Mouse (Mus musculus): ENCODE data around the gene Gm17304.

The Gm17304 gene

DNA sequence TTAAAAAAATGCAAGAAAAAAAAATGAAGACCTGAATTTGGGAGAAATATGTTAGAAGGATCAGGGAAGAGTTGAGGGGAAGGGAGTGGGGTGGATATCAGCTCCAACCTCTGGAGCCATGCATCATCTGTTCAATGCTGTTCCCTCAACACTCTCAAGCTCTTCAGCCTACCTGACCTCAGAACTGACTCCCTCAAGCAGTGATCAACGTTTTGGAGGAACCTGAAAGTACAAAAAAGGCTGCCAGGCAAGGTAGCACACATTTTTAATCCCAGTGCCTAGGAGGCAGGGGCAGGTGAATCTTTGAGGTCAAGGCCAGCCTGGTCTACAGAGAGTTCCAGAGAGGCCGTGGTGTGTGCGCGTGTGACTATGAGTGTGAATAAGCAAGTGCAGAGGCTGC lies at the start of gene Gm17304:
Gene Gm17304 (plus strand): TSS at position 301 of the 400 bp plus-strand sequence.
- DNase-seq: no peak

DNA sequence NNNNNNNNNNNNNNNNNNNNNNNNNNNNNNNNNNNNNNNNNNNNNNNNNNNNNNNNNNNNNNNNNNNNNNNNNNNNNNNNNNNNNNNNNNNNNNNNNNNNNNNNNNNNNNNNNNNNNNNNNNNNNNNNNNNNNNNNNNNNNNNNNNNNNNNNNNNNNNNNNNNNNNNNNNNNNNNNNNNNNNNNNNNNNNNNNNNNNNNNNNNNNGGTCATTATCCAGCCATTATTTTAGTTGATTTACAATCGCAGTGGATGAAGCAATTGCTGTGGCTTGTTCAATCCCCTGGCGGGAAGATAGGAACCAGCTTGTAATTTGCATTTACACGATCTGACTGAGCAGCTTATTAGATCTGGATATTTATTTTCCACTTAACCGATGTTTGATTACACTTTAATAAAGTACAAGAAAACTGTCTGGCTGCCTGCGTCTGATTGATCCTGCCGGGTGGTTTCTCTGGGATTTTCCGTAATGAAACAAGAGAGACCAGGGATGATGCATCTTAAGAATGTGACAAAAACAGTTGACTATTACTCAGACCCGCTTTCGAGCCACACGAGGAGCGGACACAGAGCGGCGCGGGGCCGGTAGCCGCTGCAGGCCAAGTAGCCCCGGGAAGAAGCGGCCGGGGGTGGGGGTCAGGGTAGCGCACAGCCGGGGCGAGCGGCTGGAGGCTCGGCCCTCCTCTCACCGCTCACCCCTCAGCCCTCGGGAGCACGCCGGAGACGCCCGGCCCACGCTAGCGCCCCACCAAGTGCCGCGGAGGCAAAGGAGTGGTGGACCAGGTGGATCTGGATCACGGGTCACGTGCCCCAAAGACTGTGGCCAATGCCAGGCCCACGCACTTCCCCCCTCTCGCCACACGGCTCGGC lies 48.0 kb upstream of the Gm17304 start:
- peak; percentile 15 for DNase-seq

DNA sequence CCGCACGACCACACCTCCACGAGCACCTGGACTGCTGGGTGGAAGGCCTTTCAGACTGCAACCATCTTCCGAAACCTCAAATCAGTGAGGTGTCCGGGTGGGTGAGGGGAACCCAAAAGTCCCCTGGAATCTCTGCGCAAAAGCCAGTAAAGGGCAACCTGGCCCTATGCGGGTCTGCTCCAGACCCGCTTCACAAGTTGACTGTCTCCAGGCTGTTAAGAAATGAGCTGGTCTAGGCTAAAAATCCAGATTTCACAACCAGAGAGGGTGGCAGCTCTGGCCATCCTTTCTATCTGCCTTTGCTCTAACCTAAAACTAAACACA lies 47.4 kb upstream of the Gm17304 start:
- DNase-seq: no peak

DNA sequence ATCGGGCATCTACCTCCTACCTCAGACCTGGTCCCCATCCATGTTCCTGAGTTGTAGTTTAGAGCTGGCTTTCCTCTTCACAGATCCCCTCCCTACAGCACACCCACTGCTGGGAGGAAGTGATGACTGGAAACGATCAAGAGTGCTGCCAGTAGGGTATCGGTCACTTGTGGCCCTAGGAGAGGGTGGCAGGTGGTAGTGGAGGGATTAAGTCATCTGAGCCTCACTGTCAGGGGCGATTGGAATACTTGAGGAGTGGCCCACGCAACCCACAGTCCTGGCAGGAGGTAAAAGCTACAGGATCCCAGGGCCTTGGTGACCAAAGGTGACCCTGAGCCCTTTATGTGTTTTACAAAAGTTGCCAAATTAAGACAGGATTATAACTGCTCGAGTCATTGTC lies 42.9 kb upstream of the Gm17304 start:
- no peak for DNase-seq

DNA sequence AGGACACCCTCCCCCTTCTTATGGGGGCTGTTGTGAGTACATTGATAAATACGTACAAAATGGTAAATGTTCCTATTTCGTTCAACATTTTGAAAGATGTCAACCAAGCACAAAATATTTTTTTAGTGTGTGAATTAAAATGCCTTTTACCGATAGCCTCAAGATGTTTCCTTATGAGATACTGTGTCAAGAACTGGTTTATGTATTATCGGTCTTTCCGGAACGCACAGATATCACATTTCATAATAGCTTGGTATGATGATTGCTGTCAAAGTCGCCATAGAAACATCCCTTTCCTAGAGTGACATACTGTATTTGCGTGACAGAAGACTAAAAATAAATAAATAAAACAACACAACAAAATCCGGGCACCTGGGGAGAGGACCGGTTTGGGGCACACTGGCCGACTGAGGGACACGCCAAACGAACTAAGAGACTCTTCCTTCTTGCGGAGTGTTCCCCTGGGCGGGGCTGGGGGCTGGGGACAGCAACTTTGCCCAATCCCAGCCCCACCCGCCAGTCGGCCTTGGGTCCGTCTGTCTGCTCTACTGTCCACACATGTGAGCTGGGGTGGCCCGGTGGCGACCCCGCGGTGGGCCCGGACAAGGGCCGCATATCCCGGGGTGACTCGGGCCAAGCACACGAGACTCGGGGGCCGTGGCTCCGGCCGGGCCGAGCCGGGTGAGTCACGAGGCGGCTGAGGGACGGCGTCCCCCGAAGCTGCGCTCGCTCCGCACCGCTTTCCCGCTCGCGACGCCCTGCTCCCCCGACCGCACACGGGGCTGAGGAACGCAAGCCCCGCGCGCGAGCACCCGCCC lies 34.9 kb upstream of the Gm17304 start:
- no peak for DNase-seq

DNA sequence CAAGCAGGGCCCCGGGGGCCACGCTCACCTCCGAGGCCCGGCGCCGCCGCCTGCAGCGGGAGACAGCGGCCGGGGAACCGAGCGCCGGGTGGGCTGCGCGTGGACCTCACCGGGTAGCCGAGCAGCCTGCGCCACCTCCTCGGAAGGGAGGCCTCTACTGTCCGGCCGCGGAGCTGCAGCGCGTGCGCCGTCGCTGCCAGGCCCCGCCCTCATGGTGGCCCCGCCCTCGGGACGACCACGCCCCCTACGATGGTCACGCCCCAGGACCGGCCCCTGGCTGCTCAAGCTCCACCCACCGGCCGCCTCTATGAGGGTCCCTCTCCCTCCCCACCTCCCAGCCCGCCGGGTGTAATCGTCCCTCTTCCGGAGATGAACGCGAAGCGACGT lies 34.3 kb upstream of the Gm17304 start:
- DNase-seq: peak; percentile 71

DNA sequence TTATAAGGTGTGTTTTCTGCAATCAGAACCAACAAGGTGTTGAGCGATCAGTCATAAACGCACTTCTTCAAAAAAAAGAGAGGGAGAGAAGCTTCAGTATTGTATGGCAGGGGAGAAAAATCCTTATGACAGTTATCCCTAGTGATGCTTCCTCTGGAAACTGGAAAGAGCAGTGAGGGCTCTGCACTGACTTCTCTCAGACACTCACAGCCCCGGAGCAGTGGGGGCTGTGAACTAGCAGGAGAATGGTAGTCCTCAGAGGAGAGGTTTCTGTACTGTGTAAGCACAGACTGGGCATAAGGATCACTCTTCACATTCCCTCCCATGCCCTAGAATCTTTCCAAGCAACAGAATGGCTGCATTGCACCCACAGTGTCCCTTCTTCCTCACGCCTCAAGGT lies 33.8 kb upstream of the Gm17304 start:
- no peak for DNase-seq

DNA sequence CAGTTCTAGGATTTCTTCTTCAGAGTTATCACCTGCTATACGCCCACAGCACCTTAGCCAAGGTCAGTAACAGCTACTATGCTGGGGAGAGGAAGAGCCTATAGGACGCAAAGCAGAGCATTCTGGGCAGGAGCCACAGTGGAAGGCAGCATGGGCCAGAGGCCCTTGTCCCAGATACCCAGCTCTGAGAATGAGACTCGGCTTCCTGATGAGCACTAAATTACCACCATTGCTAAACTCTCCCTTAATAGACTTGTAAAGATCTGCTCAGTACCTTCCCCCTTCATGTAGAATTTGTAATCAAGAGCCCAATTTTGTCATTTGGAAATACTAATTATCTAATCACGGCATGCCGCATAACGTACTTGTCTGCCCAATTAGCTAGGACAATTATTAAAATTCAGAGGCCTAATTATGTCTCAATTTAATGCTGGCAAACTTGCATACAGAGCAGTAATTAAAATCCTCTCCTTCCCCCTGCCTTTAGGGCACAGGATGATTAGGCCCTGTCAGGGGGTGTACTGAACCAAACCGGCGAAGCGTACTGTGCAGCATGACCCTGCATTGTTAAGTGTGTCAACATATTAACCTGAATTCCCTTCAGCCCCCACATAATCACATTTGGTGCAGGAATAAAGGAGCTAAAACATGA lies 31.5 kb upstream of the Gm17304 start:
- no peak for DNase-seq

DNA sequence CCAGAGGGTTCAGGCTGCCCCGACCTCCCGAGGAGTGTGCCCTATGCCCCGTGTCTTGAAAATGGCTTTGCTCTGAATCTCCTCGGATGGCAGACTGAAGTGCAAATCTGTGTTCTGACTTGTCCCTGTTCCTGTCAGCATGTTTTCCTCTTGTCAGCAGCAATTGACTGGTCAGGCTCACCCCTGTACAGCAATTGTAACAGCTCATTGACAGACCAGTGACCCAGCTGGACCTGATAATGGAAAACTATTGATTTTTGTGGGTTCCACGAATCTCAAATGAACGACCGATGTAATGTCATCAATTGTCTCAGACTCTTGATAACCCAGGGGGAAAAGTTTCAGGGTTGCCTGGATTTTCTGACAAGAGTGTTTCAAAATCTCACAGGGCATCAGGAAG lies 28.0 kb upstream of the Gm17304 start:
- DNase-seq: no peak

DNA sequence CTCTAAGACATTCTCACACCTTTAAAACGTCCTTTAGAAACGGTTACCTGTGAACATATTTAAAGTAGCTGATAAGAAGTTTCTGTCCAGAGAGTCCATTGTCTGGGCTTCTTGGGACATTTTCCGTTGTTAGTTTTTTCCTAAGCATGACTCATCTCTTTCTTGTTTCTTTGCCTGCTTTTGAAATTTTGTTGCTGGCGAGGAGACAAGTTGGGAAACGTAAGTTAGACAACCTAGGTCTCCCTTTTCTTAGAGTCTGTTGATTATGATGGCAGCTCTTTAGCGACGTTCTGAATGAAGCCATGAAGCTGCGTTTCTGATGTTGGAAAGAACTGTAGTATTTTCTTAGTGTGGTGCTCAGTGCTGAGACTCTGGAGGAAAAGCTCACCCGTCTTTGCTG lies 19.9 kb upstream of the Gm17304 start:
- DNase-seq: no peak

DNA sequence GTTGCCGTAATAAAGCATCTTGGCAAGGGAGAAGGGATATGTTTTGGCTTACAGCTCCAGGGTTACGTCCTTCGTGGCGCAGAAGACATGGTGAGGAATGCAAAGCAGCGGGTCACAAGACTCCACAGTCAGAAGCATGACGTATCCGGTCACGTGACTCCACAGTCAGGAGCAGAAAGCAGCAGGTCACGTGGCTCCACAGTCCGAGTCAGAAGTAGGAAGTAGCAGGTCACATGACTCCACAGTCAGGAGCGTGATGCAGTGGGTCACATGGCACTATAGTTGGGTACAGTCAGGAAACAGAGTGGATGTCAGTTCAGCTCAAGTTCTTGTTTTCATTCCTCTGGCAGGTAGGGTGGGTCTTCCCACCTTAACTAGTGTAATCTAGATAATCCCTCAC lies 19.2 kb upstream of the Gm17304 start:
- DNase-seq: no peak

DNA sequence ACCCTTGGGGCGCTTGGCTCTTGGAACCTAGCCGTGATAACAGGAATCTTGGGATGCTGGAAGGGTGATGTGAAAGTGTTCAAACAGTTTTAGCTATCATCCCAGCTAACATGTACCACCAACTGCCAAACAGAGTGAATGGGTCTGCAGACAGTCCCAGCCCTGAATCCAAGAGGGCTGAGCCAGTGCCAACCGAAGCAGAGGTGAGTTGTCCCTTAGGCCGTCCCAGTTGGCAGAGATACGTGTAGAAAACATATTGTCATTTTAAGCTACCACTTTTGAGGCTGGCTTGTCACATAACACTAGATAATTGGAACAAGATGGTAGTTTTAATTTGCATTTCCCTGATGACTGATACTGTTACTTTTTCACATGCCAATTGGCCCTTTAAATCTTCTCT lies 18.2 kb upstream of the Gm17304 start:
- DNase-seq: no peak

DNA sequence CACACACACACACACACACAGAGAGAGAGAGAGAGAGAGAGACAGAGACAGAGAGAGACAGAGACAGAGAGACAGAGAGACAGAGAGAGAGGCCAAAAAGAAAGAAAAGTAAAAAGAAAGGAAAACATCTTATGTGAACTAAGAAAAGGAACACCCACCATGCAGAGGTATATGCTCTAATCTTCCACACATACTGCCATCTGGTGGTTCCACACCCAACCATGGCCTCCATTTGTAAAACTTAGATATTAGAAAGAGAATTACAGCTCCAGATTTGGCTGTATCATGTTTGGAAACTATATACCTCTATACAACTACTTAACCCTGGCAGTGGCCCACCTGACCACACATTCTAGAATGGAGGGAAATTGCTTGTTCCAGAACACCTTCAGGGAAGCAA lies 14.5 kb upstream of the Gm17304 start:
- no peak for DNase-seq

DNA sequence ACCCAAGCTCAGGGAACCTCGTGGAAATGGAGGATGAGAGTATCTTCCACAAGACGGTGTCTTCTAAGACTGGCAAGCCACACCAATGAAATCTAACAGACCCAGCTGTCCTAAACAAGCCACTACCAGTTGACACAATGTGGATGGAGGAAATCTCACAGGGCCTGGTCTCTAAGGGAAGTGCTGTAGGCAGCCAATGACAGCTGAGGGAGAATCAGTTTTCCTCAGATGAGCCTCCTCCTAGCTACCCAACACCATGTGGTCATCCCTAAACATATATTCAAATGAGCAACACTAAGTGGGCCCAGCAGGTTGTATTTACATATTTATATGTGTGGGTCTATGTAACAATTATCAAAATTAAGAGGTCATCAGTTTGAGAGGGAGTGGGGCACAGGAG lies 11.4 kb upstream of the Gm17304 start:
- no peak for DNase-seq

DNA sequence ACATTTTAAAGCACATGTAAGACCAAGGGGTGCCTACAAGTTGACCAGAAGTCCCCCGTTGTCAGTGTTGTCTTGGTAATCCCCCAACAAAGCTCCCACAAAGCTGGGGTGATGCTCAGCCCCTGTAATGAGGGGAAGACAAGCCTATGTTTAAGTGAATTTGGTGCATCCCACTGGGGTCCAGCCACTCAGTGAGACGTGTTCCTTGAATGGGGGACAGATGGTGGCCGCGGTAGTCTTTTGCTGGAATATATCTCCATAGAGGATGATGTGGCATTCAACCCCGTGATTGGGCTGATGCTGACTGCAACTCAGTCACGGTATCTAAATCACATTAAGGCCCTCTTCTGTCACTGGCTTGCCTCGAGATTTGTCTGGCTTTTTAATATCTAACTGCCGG lies 9.4 kb upstream of the Gm17304 start:
- peak; percentile 13 for DNase-seq

DNA sequence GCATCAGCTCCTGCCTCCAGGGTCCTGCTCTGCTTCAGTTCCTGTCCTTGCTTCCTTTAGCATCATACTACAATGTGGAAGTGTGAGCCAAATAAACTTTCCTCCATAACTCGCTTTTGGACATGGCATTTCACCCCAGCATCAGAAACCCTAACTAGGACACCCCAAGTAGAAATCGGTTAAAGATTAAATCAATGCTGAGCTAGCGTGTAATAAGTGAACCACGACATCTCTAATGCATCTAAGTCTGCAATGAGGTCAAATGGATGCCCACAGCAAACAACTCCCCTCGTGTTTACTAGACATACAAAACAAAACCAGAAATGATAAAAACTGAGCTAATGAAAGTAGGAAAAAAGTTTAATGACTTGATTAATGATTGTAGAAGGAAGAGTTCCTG lies 4.5 kb upstream of the Gm17304 start:
- DNase-seq: no peak

DNA sequence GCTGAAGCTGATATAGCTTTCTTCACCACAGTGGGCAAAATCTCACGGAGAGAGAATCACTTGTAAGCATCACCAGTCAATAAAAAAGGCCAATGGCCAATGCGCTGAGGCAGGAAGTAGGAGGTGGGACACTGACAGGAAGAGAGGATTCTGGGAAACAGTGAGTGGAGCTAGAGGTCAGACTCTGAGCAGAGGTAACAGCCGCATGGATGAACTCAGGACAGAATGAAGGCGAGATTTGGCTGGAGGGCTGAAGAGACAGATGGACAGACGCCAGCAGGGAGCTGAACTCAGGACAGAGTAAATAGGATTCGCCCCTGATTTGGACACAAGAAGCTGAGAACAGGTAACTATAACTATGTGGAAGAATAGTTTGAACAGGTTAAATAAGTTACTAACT lies 3.8 kb upstream of the Gm17304 start:
- DNase-seq: no peak

DNA sequence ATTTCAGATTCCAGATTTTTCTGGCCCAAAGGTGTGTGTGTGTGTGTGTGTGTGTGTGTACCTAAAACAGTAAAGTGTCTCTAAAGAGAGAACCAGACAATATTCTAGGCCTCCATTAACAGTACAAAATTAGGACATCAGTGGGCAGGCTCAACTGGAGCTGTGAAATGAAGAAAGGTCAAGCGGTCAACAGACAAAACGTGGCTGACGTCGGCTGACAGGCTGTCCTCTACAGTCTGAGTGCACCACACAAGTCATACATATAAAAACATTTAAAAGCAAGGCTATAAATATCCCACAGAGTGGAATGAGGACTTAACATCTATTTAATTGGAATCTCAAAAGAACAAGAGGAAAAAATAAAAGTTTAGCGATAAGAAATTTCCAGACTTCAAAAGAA lies 1.8 kb upstream of the Gm17304 start:
- DNase-seq: no peak

DNA sequence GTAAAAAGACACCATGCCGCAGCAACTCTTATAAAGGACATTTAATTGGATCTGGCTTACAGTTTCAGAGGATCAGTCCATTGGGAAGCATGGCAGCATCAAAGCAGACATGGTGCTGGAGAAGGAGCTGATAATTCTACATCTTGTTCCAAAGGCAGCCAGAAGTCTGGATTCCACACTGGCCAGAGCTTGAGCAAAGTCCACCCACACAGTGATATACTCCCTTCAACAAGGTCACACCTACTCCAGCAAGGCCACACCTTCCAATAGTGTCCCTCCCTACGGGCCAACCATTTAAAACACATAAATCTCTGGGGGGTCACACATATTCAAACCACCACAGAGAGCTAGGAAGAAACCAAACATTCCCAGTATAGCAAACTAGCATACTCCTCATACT lies 3.3 kb downstream of the Gm17304 start:
- no peak for DNase-seq

DNA sequence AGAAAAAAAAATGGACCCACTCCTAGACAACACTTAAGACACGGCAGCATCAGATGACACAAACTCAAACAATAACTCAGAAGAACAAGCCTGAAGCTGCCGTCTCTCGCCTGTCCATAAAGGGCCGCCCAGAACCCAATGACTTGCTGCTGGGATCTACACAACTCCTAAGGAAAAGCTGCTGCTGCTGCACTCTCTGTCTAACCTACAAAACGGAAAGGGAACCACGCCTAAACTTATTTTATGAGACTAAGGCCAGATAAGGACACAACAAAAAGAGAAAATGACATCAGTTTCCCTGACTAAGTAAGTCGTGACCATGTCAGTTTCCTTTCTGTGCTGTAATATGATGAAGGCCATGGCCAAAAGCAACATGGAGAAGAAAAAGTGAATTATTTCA lies 5.7 kb downstream of the Gm17304 start:
- DNase-seq: no peak

DNA sequence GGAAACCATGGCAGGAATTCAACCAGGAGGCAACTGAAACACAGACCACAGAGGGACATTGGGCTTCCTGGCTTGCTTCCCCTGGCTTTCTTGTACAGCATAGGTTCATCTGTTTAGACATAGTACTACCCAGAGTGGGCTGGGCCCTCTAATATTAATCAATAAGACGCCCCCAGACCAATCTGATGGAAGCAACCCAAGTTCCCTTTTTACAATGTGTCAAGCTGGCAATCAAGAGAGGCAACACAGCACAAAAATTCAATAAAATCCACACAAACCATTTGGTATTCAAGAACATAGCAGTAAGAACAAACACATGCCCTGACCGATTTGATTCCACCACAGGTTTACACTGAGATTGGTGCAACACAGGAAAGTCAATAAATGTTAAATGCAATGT lies 6.1 kb downstream of the Gm17304 start:
- DNase-seq: peak; percentile 64

DNA sequence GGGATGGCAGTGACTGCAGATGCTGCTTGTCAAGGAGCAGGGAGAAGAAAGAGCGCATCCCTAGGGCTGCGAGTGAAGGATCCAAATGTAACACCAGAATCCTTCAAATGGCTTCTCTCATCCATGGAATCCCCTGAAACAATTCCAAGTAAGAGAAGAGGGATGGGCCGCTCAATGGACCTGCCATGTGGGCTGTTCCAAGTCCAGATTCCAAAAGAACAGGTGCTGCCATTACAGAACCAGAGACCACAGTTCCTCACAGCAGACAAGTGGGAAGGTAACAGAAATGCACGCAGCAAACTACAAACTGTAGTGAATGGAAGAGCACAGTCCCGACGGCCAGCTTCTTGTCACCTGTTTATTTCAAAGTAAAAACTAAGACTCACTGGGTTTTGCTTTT lies 11.5 kb downstream of the Gm17304 start:
- no peak for DNase-seq

DNA sequence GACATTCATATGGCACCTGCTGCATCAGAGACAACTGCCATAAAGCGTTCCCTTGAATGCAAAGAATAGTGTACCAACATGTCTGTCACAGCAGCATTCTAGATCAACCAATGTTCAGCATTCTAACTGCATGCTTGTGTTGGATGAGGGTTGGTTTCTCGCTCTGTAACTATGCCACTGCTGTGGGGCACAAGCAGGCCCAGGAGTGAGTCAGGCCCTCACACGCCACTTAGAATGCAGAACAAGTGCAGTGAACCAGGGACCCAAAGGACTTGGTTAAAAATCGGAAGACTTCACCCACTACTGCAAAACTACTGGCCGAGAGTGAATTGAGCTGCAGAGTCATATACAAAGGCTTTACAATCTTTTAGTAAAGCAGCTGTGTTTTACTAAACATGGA lies 13.3 kb downstream of the Gm17304 start:
- DNase-seq: no peak

DNA sequence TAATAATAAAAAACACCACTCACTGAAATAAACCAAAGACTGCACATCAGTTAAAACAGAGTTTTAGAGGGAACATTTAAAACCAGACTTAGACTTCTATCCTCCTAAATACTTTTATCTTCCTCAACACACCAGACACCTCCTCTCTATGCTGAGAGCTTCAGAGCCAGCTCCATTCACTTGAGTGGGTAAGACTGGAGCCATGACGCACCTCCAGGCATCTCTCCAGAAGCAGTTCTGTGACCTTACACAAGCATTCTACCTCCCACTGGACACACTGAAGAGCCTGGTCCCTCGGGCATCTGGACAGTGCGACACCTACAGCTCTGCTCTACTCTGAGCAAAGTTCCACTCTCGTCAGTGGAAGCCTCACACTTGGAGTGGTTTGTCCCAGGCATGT lies 14.4 kb downstream of the Gm17304 start:
- DNase-seq: no peak

Data from layer of hippocampus, adult 9-11 months (tissue).